Mouse (Mus musculus) forebrain, embryonic 15.5 days (tissue): ENCODE measurements around the gene Chd9. TPM values are rescaled to one million over a fixed set of nuclear protein-coding genes. Genes with fewer than 3 reads are reported as not detected.
"Not testable (repeated sequence)": the region's sequence is repeated elsewhere in the genome, so short reads cannot be mapped to it uniquely, and the experiment has no call there.

ENCODE experiments used
- ATAC-seq: fragments of 200-750 bp; cut with Nextera tagmentation; replicated peaks from 2 replicates; pipeline ENCODE4 v1.8.0; 2017; ENCODE audit warnings: mild to moderate bottlenecking, moderate TSS enrichment, moderate library complexity
- H3K27ac ChIP-seq: fragments of 300-500 bp; sonication (generic); replicated peaks from 2 replicates; pipeline ENCODE4 v1.5.1; 2015; ENCODE audit warnings: mild to moderate bottlenecking, inconsistent platforms
- H3K27me3 ChIP-seq: fragments of 300-500 bp; sonication (generic); 2 replicates; pipeline ENCODE4 v1.6.1; 2015; ENCODE audit warnings: inconsistent platforms
- H3K36me3 ChIP-seq: fragments of 300-500 bp; sonication (generic); 2 replicates; pipeline ENCODE4 v1.6.1; 2015; ENCODE audit warnings: mild to moderate bottlenecking, inconsistent platforms
- H3K4me1 ChIP-seq: fragments of 300-500 bp; sonication (generic); 2 replicates; pipeline ENCODE4 v1.6.1; 2015; ENCODE audit warnings: inconsistent platforms
- H3K4me2 ChIP-seq: fragments of 300-500 bp; sonication (generic); replicated peaks from 2 replicates; pipeline ENCODE4 v1.6.1; 2015; ENCODE audit warnings: mild to moderate bottlenecking, inconsistent platforms
- H3K4me3 ChIP-seq: fragments of 300-500 bp; sonication (generic); 2 replicates; pipeline ENCODE4 v1.5.1; 2015; ENCODE audit warnings: mild to moderate bottlenecking, inconsistent platforms
- H3K9ac ChIP-seq: fragments of 300-500 bp; sonication (generic); replicated peaks from 2 replicates; pipeline ENCODE4 v1.6.1; 2015; ENCODE audit warnings: mild to moderate bottlenecking, inconsistent platforms
- H3K9me3 ChIP-seq: fragments of 300-500 bp; sonication (generic); 2 replicates; pipeline ENCODE4 v1.6.1; 2016; ENCODE audit warnings: inconsistent platforms
- WGBS: fragments of 180-500 bp; shearing (Covaris S2); methylation state at CpG from one replicate; pipeline ENCODE4 v1.1.7; 2015; ENCODE audit warnings: mixed read lengths; 5-methylcytosine and 5-hydroxymethylcytosine counted together
- polyA plus RNA-seq: library from polyadenylated mRNA; unstranded; fragments of >200 nt; fragmentation: Nextera tagmentation; extraction: Ambion mirVana; gene quantifications from 2 replicates; pipeline ENCODE4 v1.2.1, GENCODE M21; 2015

Gene Chd9
- polyA plus RNA-seq, 1 experiment from 2014 or later = 91.0 TPM

- no peaks in the 10 kb centered on the region for H3K36me3 ChIP-seq
- no peak overlapping the region for H3K9ac ChIP-seq
- ATAC-seq = no peak
- H3K4me2 ChIP-seq = no peak overlapping the region
- no peaks in the 10 kb centered on the region for H3K9me3 ChIP-seq
- H3K27me3 ChIP-seq = no peaks in the 10 kb centered on the region
- 82% methylated on average over 6 of the region's 6 CpGs for WGBS
- no peak overlapping the region for H3K27ac ChIP-seq
- H3K4me1 ChIP-seq = peaks cover 22% of the 10 kb centered on the region
- no peak overlapping the region for H3K4me3 ChIP-seq
Observed at GRCm38 (mm10) chr8:90878551-90878950, 50.4 kb downstream of the Chd9 start.

- no peak overlapping the region for H3K4me3 ChIP-seq
- no peak for ATAC-seq
- WGBS = 87% methylated on average over 4 of the region's 4 CpGs
- no peaks in the 10 kb centered on the region for H3K27me3 ChIP-seq
- peaks cover 22% of the 10 kb centered on the region for H3K4me1 ChIP-seq
- no peak overlapping the region for H3K9ac ChIP-seq
- H3K36me3 ChIP-seq = no peaks in the 10 kb centered on the region
- H3K4me2 ChIP-seq = no peak overlapping the region
- H3K9me3 ChIP-seq = no peaks in the 10 kb centered on the region
- H3K27ac ChIP-seq = no peak overlapping the region
Observed at GRCm38 (mm10) chr8:90880041-90880440, 51.9 kb downstream of the Chd9 start.

- Histone ChIP-seq H3K4me2 (no peak overlapping the region), H3K27ac (no peak overlapping the region), H3K27me3 (no peaks in the 10 kb centered on the region), H3K4me3 (no peak overlapping the region), H3K4me1 (peaks cover 18% of the 10 kb centered on the region), H3K9ac (no peak overlapping the region), H3K9me3 (no peaks in the 10 kb centered on the region), H3K36me3 (no peaks in the 10 kb centered on the region)
- 90% methylated on average over 5 of the region's 5 CpGs for WGBS
- no peak for ATAC-seq
Observed at GRCm38 (mm10) chr8:90881181-90881580, 53.0 kb downstream of the Chd9 start.

GRCm38 (mm10) chr8:90882088-90882691 is 54.0 kb downstream of the Chd9 start:
- Histone ChIP-seq H3K36me3 (no peaks in the 10 kb centered on the region), H3K9me3 (no peaks in the 10 kb centered on the region), H3K4me1 (peaks cover 8% of the 10 kb centered on the region), H3K4me3 (no peak overlapping the region), H3K27me3 (no peaks in the 10 kb centered on the region), H3K27ac (no peak overlapping the region), H3K9ac (no peak overlapping the region), H3K4me2 (no peak overlapping the region)
- WGBS = 86% methylated on average over 16 of the region's 16 CpGs
- no peak for ATAC-seq

GRCm38 (mm10) chr8:90885671-90886368 is 57.7 kb downstream of the Chd9 start:
- no peaks in the 10 kb centered on the region for H3K4me1 ChIP-seq
- H3K27ac ChIP-seq = no peak overlapping the region
- H3K9ac ChIP-seq = no peak overlapping the region
- H3K4me2 ChIP-seq = no peak overlapping the region
- H3K27me3 ChIP-seq = no peaks in the 10 kb centered on the region
- H3K36me3 ChIP-seq = no peaks in the 10 kb centered on the region
- WGBS = 58% methylated on average over 2 of the region's 2 CpGs
- ATAC-seq = no peak
- H3K4me3 ChIP-seq = no peak overlapping the region
- H3K9me3 ChIP-seq = no peaks in the 10 kb centered on the region

GRCm38 (mm10) chr8:90886369-90886712 is 58.2 kb downstream of the Chd9 start:
- H3K4me1 ChIP-seq, H3K36me3 ChIP-seq, H3K4me2 ChIP-seq, H3K9me3 ChIP-seq, H3K27me3 ChIP-seq, H3K27ac ChIP-seq, ATAC-seq, H3K9ac ChIP-seq, H3K4me3 ChIP-seq: not testable (repeated sequence)
- WGBS = no CpG with 5 or more reads among the region's 15 CpGs

GRCm38 (mm10) chr8:90887328-90887727 is 59.2 kb downstream of the Chd9 start:
- no CpG with 5 or more reads among the region's 20 CpGs for WGBS
- H3K4me1 ChIP-seq, H3K4me2 ChIP-seq, H3K27me3 ChIP-seq, H3K36me3 ChIP-seq, H3K27ac ChIP-seq, ATAC-seq, H3K9me3 ChIP-seq: not testable (repeated sequence)
- H3K4me3 ChIP-seq = peak overlapping the region; percentile 40
- H3K9ac ChIP-seq = 0 out of 2 replicates have a peak overlapping the region, but pooled peaks have one; percentile 37

GRCm38 (mm10) chr8:90891872-90892578 is 63.9 kb downstream of the Chd9 start:
- H3K36me3 ChIP-seq = no peaks in the 10 kb centered on the region
- no peak overlapping the region for H3K9ac ChIP-seq
- ATAC-seq = no peak
- H3K27me3 ChIP-seq = no peaks in the 10 kb centered on the region
- H3K9me3 ChIP-seq = no peaks in the 10 kb centered on the region
- 94% methylated on average over 8 of the region's 8 CpGs for WGBS
- no peak overlapping the region for H3K4me2 ChIP-seq
- no peak overlapping the region for H3K27ac ChIP-seq
- peaks cover 9% of the 10 kb centered on the region for H3K4me1 ChIP-seq
- H3K4me3 ChIP-seq = no peak overlapping the region

GRCm38 (mm10) chr8:90892579-90892919 is 64.4 kb downstream of the Chd9 start:
- Histone ChIP-seq H3K4me1 (peaks cover 9% of the 10 kb centered on the region), H3K36me3 (no peaks in the 10 kb centered on the region), H3K27me3 (no peaks in the 10 kb centered on the region), H3K9me3 (no peaks in the 10 kb centered on the region), H3K9ac (no peak overlapping the region), H3K4me3 (no peak overlapping the region), H3K27ac (no peak overlapping the region), H3K4me2 (no peak overlapping the region)
- WGBS = 94% methylated on average over 5 of the region's 5 CpGs
- ATAC-seq = no peak

GRCm38 (mm10) chr8:90894231-90894914 is 66.2 kb downstream of the Chd9 start:
- no peaks in the 10 kb centered on the region for H3K27me3 ChIP-seq
- H3K9ac ChIP-seq = no peak overlapping the region; the same call in 1 of the 2 replicates
- H3K4me3 ChIP-seq = no peak overlapping the region
- peaks cover 9% of the 10 kb centered on the region for H3K4me1 ChIP-seq
- WGBS = 44% methylated on average over 14 of the region's 14 CpGs
- no peak overlapping the region for H3K4me2 ChIP-seq
- no peak for ATAC-seq
- no peaks in the 10 kb centered on the region for H3K9me3 ChIP-seq
- H3K36me3 ChIP-seq = no peaks in the 10 kb centered on the region
- H3K27ac ChIP-seq = peak overlapping the region; percentile 73

- no peak for ATAC-seq
- H3K4me2 ChIP-seq = no peak overlapping the region
- no peaks in the 10 kb centered on the region for H3K36me3 ChIP-seq
- peaks cover 9% of the 10 kb centered on the region for H3K4me1 ChIP-seq
- no peak overlapping the region for H3K4me3 ChIP-seq
- no peaks in the 10 kb centered on the region for H3K27me3 ChIP-seq
- no peaks in the 10 kb centered on the region for H3K9me3 ChIP-seq
- H3K9ac ChIP-seq = no peak overlapping the region
- 73% methylated on average over 5 of the region's 5 CpGs for WGBS
- H3K27ac ChIP-seq = no peak overlapping the region
Observed at GRCm38 (mm10) chr8:90897343-90897742, 69.2 kb downstream of the Chd9 start.

GRCm38 (mm10) chr8:90898578-90898977 is 70.4 kb downstream of the Chd9 start:
- no peak for ATAC-seq
- Histone ChIP-seq H3K4me3 (no peak overlapping the region), H3K4me2 (no peak overlapping the region), H3K27me3 (no peaks in the 10 kb centered on the region), H3K4me1 (peaks cover 9% of the 10 kb centered on the region), H3K36me3 (no peaks in the 10 kb centered on the region), H3K27ac (no peak overlapping the region), H3K9me3 (no peaks in the 10 kb centered on the region), H3K9ac (no peak overlapping the region)
- WGBS = 51% methylated on average over 6 of the region's 6 CpGs
